Mouse (Mus musculus): ENCODE data around the gene Fgfbp3. TPM values are rescaled to one million over a fixed set of nuclear protein-coding genes. Genes with fewer than 3 reads are reported as not detected.
A peak's percentile ranks its signal among the peaks of the same experiment; 100 is the strongest.
"Not testable (repeated sequence)": the region's sequence is repeated elsewhere in the genome, so short reads cannot be mapped to it uniquely, and the experiment has no call there.

Fgfbp3 gene
- polyA plus RNA-seq (2012; rRNA removed): 8.1 and 10.2 TPM in 2 replicates

GRCm38 (mm10) chr19:36919466-36919865, at the start of gene Fgfbp3:
Fgfbp3 (minus strand) TSS chr19:36919615.
- Histone ChIP-seq H3K4me3 (replicated peaks; ENCODE audit: insufficient read depth, low read depth, low read length) (peak within 1 kb of the TSS; percentile 75), H3K27ac (ENCODE audit: insufficient read depth, low read length) (peak within 1 kb of the TSS; percentile 71), H3K4me1 (ENCODE audit: control insufficient read depth, insufficient read depth, low read length) (peaks cover 3% of the 10 kb centered on the region; the same call in 1 of the 2 replicates), H3K27me3 (ENCODE audit: control insufficient read depth, insufficient read depth, low read length) (no peaks in the 10 kb centered on the region)
- no peak for DNase-seq
- WGBS: 4% methylated on average over 12 of the region's 12 CpGs
- TF ChIP-seq CTCF (IDR thresholded peaks at IDR 0.05; ENCODE audit: borderline replicate concordance, insufficient read depth, low read depth, low read length): no peak
- TF ChIP-seq POLR2A (IDR thresholded peaks at IDR 0.05; ENCODE audit: borderline replicate concordance, insufficient read depth, low read length): no peak

DNA sequence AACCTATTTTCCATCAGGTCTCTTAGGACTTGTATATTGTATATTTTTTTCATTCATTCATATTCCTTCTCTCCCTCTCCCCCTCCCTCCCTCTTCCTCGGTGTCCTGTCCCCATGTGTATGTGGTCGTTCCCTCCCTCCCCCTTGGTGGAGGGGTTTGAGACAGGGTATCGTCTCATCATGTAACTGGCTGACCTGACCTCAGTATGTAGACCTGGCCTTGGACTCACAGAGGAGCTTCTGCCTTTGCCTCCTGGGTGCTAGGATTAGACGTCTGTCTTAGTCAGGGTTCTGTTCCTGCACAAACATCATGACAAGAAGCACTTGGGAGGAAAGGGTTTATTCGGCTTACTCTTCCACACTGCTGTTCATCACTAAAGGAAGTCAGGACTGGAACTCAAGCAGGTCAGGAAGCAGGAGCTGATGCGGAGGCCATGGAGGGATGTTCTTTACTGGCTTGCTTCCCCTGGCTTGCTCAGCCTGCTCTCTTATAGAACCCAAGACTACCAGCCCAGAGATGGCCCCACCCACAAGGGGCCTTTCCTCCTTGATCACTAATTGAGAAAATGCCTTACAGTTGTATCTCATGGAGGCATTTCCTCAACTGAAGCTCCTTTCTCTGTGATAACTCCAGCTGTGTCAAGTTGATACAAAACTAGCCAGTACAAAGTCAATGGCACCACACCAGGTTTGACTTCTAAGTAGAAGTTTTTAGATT, 43.3 kb upstream of the Fgfbp3 start:
- not testable (repeated sequence) for DNase-seq; H3K4me1 ChIP-seq (ENCODE audit: control insufficient read depth, insufficient read depth, low read length); H3K27ac ChIP-seq (ENCODE audit: insufficient read depth, low read length); H3K27me3 ChIP-seq (ENCODE audit: control insufficient read depth, insufficient read depth, low read length); H3K4me3 ChIP-seq (replicated peaks; ENCODE audit: insufficient read depth, low read depth, low read length)
- 90% methylated on average over 6 of the region's 6 CpGs for WGBS

- no peak overlapping the region for H3K4me3 ChIP-seq (replicated peaks; ENCODE audit: insufficient read depth, low read depth, low read length)
- DNase-seq: no peak
- H3K27ac ChIP-seq (ENCODE audit: insufficient read depth, low read length): no peak overlapping the region
- no peaks in the 10 kb centered on the region for H3K4me1 ChIP-seq (ENCODE audit: control insufficient read depth, insufficient read depth, low read length)
- TF ChIP-seq CTCF (IDR thresholded peaks at IDR 0.05; ENCODE audit: borderline replicate concordance, insufficient read depth, low read depth, low read length) (no peak), POLR2A (IDR thresholded peaks at IDR 0.05; ENCODE audit: borderline replicate concordance, insufficient read depth, low read length) (no peak)
- H3K27me3 ChIP-seq (ENCODE audit: control insufficient read depth, insufficient read depth, low read length): no peaks in the 10 kb centered on the region
- 100% methylated on average over 1 of the region's 1 CpGs for WGBS
These were observed 41.9 kb upstream of the Fgfbp3 start for GRCm38 (mm10) chr19:36961320-36961719.

DNA sequence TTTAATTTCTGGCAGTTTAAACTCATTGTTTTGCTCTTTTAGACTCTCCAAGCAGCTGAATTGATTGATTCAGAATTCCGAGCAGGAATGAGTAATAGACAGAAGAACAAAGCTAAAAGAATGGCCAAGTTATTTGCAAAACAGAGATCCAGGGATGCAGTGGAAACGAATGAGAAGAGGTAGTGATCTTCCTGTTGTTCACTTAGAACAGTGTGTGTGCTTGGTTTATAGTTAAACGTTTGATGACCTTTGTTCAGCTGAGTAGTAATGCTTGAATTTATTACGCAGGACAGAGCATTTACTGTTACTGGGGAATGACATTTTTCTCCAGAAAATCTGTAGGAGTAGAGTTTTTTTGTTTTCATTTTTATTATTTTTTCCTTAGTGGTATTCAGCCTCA, 38.9 kb upstream of the Fgfbp3 start:
- Histone ChIP-seq H3K4me1 (ENCODE audit: control insufficient read depth, insufficient read depth, low read length) (no peaks in the 10 kb centered on the region), H3K27me3 (ENCODE audit: control insufficient read depth, insufficient read depth, low read length) (no peaks in the 10 kb centered on the region), H3K4me3 (replicated peaks; ENCODE audit: insufficient read depth, low read depth, low read length) (no peak overlapping the region), H3K27ac (ENCODE audit: insufficient read depth, low read length) (no peak overlapping the region)
- TF ChIP-seq CTCF (IDR thresholded peaks at IDR 0.05; ENCODE audit: borderline replicate concordance, insufficient read depth, low read depth, low read length): no peak
- no peak for TF ChIP-seq POLR2A (IDR thresholded peaks at IDR 0.05; ENCODE audit: borderline replicate concordance, insufficient read depth, low read length)
- WGBS: 92% methylated on average over 4 of the region's 4 CpGs
- DNase-seq: no peak

- no peaks in the 10 kb centered on the region for H3K27me3 ChIP-seq (ENCODE audit: control insufficient read depth, insufficient read depth, low read length)
- no peak overlapping the region for H3K4me3 ChIP-seq (replicated peaks; ENCODE audit: insufficient read depth, low read depth, low read length)
- 70% methylated on average over 4 of the region's 4 CpGs for WGBS
- no peak overlapping the region for H3K27ac ChIP-seq (ENCODE audit: insufficient read depth, low read length)
- no peak for TF ChIP-seq CTCF (IDR thresholded peaks at IDR 0.05; ENCODE audit: borderline replicate concordance, insufficient read depth, low read depth, low read length)
- TF ChIP-seq POLR2A (IDR thresholded peaks at IDR 0.05; ENCODE audit: borderline replicate concordance, insufficient read depth, low read length): no peak
- no peaks in the 10 kb centered on the region for H3K4me1 ChIP-seq (ENCODE audit: control insufficient read depth, insufficient read depth, low read length)
- no peak for DNase-seq
These were observed 34.3 kb upstream of the Fgfbp3 start for GRCm38 (mm10) chr19:36953637-36954206.

DNA sequence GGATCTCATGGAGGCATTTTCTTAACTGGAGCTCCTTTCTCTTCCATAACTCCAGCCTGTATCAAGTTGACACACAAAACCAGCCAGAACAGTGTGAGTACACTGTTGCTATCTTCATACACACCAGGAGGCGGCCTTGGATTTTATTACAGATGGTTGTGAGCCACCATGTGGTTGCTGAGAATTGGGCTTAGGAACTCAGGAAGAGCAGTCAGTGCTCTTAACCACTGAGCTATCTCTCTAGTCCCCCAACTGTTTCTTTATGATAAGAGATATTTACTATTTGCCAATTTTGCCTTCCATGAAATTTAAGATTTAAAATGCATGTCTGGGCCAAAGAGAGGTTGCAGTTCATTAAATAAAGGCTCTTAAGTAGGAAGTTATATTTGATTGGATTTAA, 20.6 kb upstream of the Fgfbp3 start:
- 64% methylated on average over 1 of the region's 1 CpGs for WGBS
- TF ChIP-seq POLR2A (IDR thresholded peaks at IDR 0.05; ENCODE audit: borderline replicate concordance, insufficient read depth, low read length) (no peak), CTCF (IDR thresholded peaks at IDR 0.05; ENCODE audit: borderline replicate concordance, insufficient read depth, low read depth, low read length) (no peak)
- H3K27ac ChIP-seq (ENCODE audit: insufficient read depth, low read length): no peak overlapping the region
- no peak for DNase-seq
- H3K4me1 ChIP-seq (ENCODE audit: control insufficient read depth, insufficient read depth, low read length): no peaks in the 10 kb centered on the region
- H3K4me3 ChIP-seq (replicated peaks; ENCODE audit: insufficient read depth, low read depth, low read length): no peak overlapping the region
- no peaks in the 10 kb centered on the region for H3K27me3 ChIP-seq (ENCODE audit: control insufficient read depth, insufficient read depth, low read length)

DNA sequence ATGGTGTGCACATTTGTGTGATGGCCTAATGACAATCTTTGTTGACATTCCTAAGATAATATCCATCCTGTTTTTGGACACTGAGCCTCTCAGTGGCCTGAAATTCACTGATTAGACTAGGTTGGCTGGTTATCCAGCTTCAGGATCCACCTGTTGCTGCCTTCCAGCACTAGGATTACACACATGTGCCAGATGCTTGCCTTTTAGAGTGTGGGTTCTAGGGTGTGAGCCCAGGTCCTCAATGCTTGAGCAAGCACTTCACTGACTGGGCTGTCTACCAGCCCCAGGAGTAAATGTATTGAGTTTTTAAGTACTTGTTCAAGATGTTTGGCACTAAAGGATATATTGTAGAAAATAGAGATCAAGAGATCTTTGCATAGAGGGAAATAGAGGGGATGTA, 18.6 kb upstream of the Fgfbp3 start:
- H3K4me3 ChIP-seq (replicated peaks; ENCODE audit: insufficient read depth, low read depth, low read length): no peak overlapping the region
- DNase-seq: no peak
- no peak overlapping the region for H3K27ac ChIP-seq (ENCODE audit: insufficient read depth, low read length)
- TF ChIP-seq POLR2A (IDR thresholded peaks at IDR 0.05; ENCODE audit: borderline replicate concordance, insufficient read depth, low read length): no peak
- TF ChIP-seq CTCF (IDR thresholded peaks at IDR 0.05; ENCODE audit: borderline replicate concordance, insufficient read depth, low read depth, low read length): no peak
- no peaks in the 10 kb centered on the region for H3K4me1 ChIP-seq (ENCODE audit: control insufficient read depth, insufficient read depth, low read length)
- H3K27me3 ChIP-seq (ENCODE audit: control insufficient read depth, insufficient read depth, low read length): no peaks in the 10 kb centered on the region

DNA sequence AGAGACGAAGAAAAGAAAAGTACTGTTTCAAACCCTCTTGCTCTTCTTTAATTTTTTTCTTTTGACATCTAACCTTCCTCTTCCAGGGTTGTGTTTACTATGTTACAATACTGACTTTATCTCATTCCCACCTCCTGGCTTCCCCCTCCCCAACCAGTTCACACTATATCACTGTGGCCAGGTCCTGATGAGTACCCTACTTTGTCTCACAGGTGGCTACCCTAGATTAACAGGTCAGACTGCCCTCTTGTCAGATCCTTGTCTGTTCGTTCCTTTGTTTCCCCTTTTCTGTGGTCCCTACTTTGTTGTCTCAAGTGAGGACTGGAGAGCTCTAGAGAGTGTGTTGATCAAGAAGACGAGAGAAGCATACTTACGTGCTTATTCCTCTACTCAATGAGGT, 16.9 kb upstream of the Fgfbp3 start:
- H3K4me3 ChIP-seq (replicated peaks; ENCODE audit: insufficient read depth, low read depth, low read length): no peak overlapping the region
- TF ChIP-seq CTCF (IDR thresholded peaks at IDR 0.05; ENCODE audit: borderline replicate concordance, insufficient read depth, low read depth, low read length) (no peak), POLR2A (IDR thresholded peaks at IDR 0.05; ENCODE audit: borderline replicate concordance, insufficient read depth, low read length) (no peak)
- no peaks in the 10 kb centered on the region for H3K4me1 ChIP-seq (ENCODE audit: control insufficient read depth, insufficient read depth, low read length)
- DNase-seq: no peak
- H3K27me3 ChIP-seq (ENCODE audit: control insufficient read depth, insufficient read depth, low read length): no peaks in the 10 kb centered on the region
- H3K27ac ChIP-seq (ENCODE audit: insufficient read depth, low read length): no peak overlapping the region
- WGBS: 92% methylated on average over 4 of the region's 4 CpGs

Measured in cerebellum, adult 2 months (tissue).